Comparison of ENCODE assay signal across 27 mouse cellular contexts in the genomic region with DNA sequence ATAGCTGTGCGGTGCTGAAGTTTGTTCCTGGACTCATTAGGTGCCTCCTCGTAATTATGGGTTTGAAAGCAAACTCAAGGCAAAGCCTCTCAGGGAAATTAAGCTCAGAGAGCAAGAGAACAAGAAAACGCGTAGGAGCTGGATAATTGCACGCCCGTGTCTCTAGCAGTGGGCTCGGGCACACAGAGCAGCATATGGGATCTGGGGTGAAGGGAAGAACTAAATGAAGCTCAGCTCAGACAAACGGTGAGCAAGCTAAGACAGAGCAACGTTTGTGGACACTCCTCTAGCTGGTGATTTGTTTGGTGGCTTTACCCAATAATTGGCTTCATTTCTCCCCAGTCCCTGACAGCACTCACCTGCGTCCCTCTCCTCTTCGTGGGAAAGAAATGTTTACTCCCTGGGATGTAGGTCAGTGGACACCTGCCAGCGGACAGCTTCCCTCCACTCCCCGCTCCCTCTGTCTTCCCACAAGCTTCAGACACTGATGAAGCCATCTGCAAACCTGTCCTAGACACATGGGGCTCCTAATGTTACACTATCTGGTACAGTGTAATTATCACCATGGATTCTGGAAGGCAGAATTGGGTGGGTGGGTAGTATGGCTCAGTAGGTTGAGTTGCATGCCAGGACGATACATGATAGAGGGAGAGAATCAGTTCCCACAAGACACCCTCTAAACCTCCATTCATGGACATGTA. TPM values are rescaled to one million over a fixed set of nuclear protein-coding genes. Genes with fewer than 3 reads are reported as not detected.
A peak's percentile ranks its signal among the peaks of the same experiment; 100 is the strongest.
DNase-seq lines count a peak whose midpoint lies in the region; TF ChIP-seq lines count a peak whose summit lies in the region.
"Had no signal": no experiment of that assay in that cellular context is flagged by ENCODE, and none has a peak within 500 bp of the region (broad histone marks: within the 10 kb centered on the region; RNA-seq: fewer than 3 reads in every experiment).

No protein-coding gene starts in this region.

- WGBS in hindbrain, embryonic 10.5 days = 85% methylated on average over 14 of the region's 14 CpGs

- intact Hi-C loops in left cerebral cortex, postnatal 4 days (cut with DNase I) = no loop called here

- no peak for TF ChIP-seq CTCF in layer of hippocampus, adult 2 months (conservative IDR thresholded peaks at IDR 0.05)

- DNase-seq in cerebellum, postnatal 14 days = peak; percentile 6 to 17
- DNase-seq in cerebellum, adult 11 months = no peak
- DNase-seq in left cerebral cortex, adult 9 months (ENCODE audit: low spot score in 2 of 2) = peak; percentile 38 to 40
- no peak for DNase-seq in left cerebral cortex, postnatal 4 days
- peak; percentile 31 to 58 for DNase-seq in layer of hippocampus, adult 2 months (ENCODE audit: low spot score in 2 of 2)
- DNase-seq in retina, embryonic 14.5 days (ENCODE audit: low spot score) = peak; percentile 9
- DNase-seq in hindbrain, embryonic 10.5 days (ENCODE audit: low spot score) = no peak
- DNase-seq: adrenal gland, postnatal 14 days; gastrocnemius, postnatal 10 days; heart, adult 18-20 months; heart, postnatal 4 days; kidney, postnatal 36 days; liver, postnatal 0 days; lung, postnatal 14 days; midbrain, embryonic 14.5 days; thymus, postnatal 14 days had no signal

- H3K27me3 ChIP-seq in hindbrain, embryonic 10.5 days (ENCODE audit: insufficient read depth, poor library complexity, severe bottlenecking) = no peaks in the 10 kb centered on the region
- H3K27me3 ChIP-seq: embryonic facial prominence, embryonic 12.5 days; heart, embryonic 13.5 days; neural tube, embryonic 13.5 days had no signal

- H3K36me3 ChIP-seq in hindbrain, embryonic 10.5 days = no peaks in the 10 kb centered on the region
- H3K36me3 ChIP-seq: embryonic facial prominence, embryonic 12.5 days; heart, embryonic 13.5 days; neural tube, embryonic 13.5 days had no signal

- H3K4me1 ChIP-seq in hindbrain, embryonic 10.5 days (replicated peaks) = no peaks in the 10 kb centered on the region
- H3K4me1 ChIP-seq: embryonic facial prominence, embryonic 12.5 days; heart, embryonic 13.5 days; neural tube, embryonic 13.5 days had no signal

- H3K9me3 ChIP-seq in hindbrain, embryonic 10.5 days = no peaks in the 10 kb centered on the region
- H3K9me3 ChIP-seq: embryonic facial prominence, embryonic 12.5 days; heart, embryonic 13.5 days; neural tube, embryonic 13.5 days had no signal

- H3K27ac ChIP-seq in layer of hippocampus, adult 2 months = peak overlapping the region; percentile 74
- no peak overlapping the region for H3K27ac ChIP-seq in hindbrain, embryonic 10.5 days
- H3K27ac ChIP-seq: embryonic facial prominence, embryonic 12.5 days; heart, embryonic 13.5 days; neural tube, embryonic 13.5 days had no signal

- H3K4me3 ChIP-seq in layer of hippocampus, adult 2 months = no peak overlapping the region
- H3K4me3 ChIP-seq in hindbrain, embryonic 10.5 days = no peak overlapping the region
- H3K4me3 ChIP-seq: embryonic facial prominence, embryonic 12.5 days; erythroblast, embryonic 14.5 days; heart, embryonic 13.5 days; neural tube, embryonic 13.5 days had no signal

RNA-seq across cellular contexts. Expression of a gene that starts 39.9 kb away (rescaled TPM):
- 10 to 100 TPM; 49.3 to 52.4 TPM for total RNA-seq in left cerebral cortex, postnatal 4 days (2021)
- 10 to 100 TPM; 54.8 to 55.8 TPM for total RNA-seq in layer of hippocampus, adult 2 months (2021)
- 0.07 TPM in 1 of 2 replicates, not detected in the other for polyA plus RNA-seq in hindbrain, embryonic 10.5 days (2016; fragmentation: Nextera tagmentation; extraction: Ambion mirVana)
- total RNA-seq: adrenal gland, postnatal 14 days; heart, adult 18-20 months; heart, postnatal 4 days; liver, adult 2 months; megakaryocyte, adult 5-6 weeks had no signal
- polyA plus RNA-seq: activated CD4-positive, CD25-positive, alpha-beta regulatory T cell, adult 4 months; CD4-positive, CD25-positive, alpha-beta regulatory T cell, adult 4 months; erythroblast, embryonic 14.5 days; heart, embryonic 13.5 days; intestine, embryonic 16.5 days; kidney, embryonic 14.5 days; liver, adult 2 months; liver, postnatal 0 days; testis, adult 2 months had no signal

Comparison
In these comparisons a context has a peak if more than half of its experiments do, and no peak if none do; other contexts are left out.
1. DNase-seq: peak in cerebellum, postnatal 14 days (2 of 2), left cerebral cortex, adult 9 months (2 of 2), layer of hippocampus, adult 2 months (2 of 2) and retina, embryonic 14.5 days (single experiment); none in cerebellum, adult 11 months (single experiment), left cerebral cortex, postnatal 4 days (single experiment) and hindbrain, embryonic 10.5 days (single experiment).